Mouse (Mus musculus): ENCODE data around the gene Rgs16. TPM values are rescaled to one million over a fixed set of nuclear protein-coding genes. Genes with fewer than 3 reads are reported as not detected.
A peak's percentile ranks its signal among the peaks of the same experiment; 100 is the strongest.

Gene Rgs16
- polyA plus RNA-seq, 1 experiment: 3.1 TPM

- no peak overlapping the region for H3K27ac ChIP-seq (ENCODE audit: control insufficient read depth, insufficient read depth, low read length)
Observed at GRCm38 (mm10) chr1:153711544-153712262, 28.4 kb upstream of the Rgs16 start.

GRCm38 (mm10) chr1:153712633-153713032 lies 27.5 kb upstream of the Rgs16 start:
- DNase-seq: no peak
- 95% methylated on average over 2 of the region's 2 CpGs for WGBS
- Histone ChIP-seq H3K27ac (ENCODE audit: control insufficient read depth, insufficient read depth, low read length) (no peak overlapping the region), H3K4me3 (ENCODE audit: control insufficient read depth, insufficient read depth, low read length) (no peak overlapping the region), H3K36me3 (ENCODE audit: control insufficient read depth, insufficient read depth, low read length) (no peaks in the 10 kb centered on the region), H3K27me3 (ENCODE audit: control insufficient read depth, insufficient read depth, low read length) (no peaks in the 10 kb centered on the region), H3K4me1 (replicated peaks; ENCODE audit: control insufficient read depth, insufficient read depth, low read length) (0 out of 2 replicates have a peak, but pooled peaks cover 2% of the 10 kb centered on the region)
- no peak for TF ChIP-seq CTCF (IDR thresholded peaks at IDR 0.05; ENCODE audit: borderline replicate concordance, control insufficient read depth, extremely low read depth, insufficient read depth, low read length, poor library complexity)
- TF ChIP-seq POLR2A (IDR thresholded peaks at IDR 0.05; ENCODE audit: control insufficient read depth, extremely low read depth, insufficient read depth, low read length, poor library complexity): no peak

More at GRCm38 (mm10) chr1:153711544-153712262, 28.4 kb upstream of the Rgs16 start:
- Histone ChIP-seq H3K4me3 (ENCODE audit: control insufficient read depth, insufficient read depth, low read length) (no peak overlapping the region), H3K27me3 (ENCODE audit: control insufficient read depth, insufficient read depth, low read length) (no peaks in the 10 kb centered on the region), H3K4me1 (replicated peaks; ENCODE audit: control insufficient read depth, insufficient read depth, low read length) (0 out of 2 replicates have a peak, but pooled peaks cover 2% of the 10 kb centered on the region), H3K36me3 (ENCODE audit: control insufficient read depth, insufficient read depth, low read length) (no peaks in the 10 kb centered on the region)
- WGBS: 95% methylated on average over 3 of the region's 3 CpGs
- TF ChIP-seq POLR2A (IDR thresholded peaks at IDR 0.05; ENCODE audit: control insufficient read depth, extremely low read depth, insufficient read depth, low read length, poor library complexity) (no peak), CTCF (IDR thresholded peaks at IDR 0.05; ENCODE audit: borderline replicate concordance, control insufficient read depth, extremely low read depth, insufficient read depth, low read length, poor library complexity) (no peak)
- no peak for DNase-seq

GRCm38 (mm10) chr1:153717990-153718389 lies 22.2 kb upstream of the Rgs16 start:
- TF ChIP-seq POLR2A (IDR thresholded peaks at IDR 0.05; ENCODE audit: control insufficient read depth, extremely low read depth, insufficient read depth, low read length, poor library complexity): no peak
- no peak overlapping the region for H3K27ac ChIP-seq (ENCODE audit: control insufficient read depth, insufficient read depth, low read length)
- no peaks in the 10 kb centered on the region for H3K36me3 ChIP-seq (ENCODE audit: control insufficient read depth, insufficient read depth, low read length)
- WGBS: 86% methylated on average over 1 of the region's 1 CpGs
- DNase-seq: no peak
- H3K27me3 ChIP-seq (ENCODE audit: control insufficient read depth, insufficient read depth, low read length): no peaks in the 10 kb centered on the region
- H3K4me1 ChIP-seq (replicated peaks; ENCODE audit: control insufficient read depth, insufficient read depth, low read length): peaks cover 2% of the 10 kb centered on the region; the same call in 1 of the 2 replicates
- no peak overlapping the region for H3K4me3 ChIP-seq (ENCODE audit: control insufficient read depth, insufficient read depth, low read length)

GRCm38 (mm10) chr1:153720935-153721334 lies 19.2 kb upstream of the Rgs16 start:
- 94% methylated on average over 7 of the region's 7 CpGs for WGBS
- H3K27me3 ChIP-seq (ENCODE audit: control insufficient read depth, insufficient read depth, low read length): no peaks in the 10 kb centered on the region
- no peak overlapping the region for H3K27ac ChIP-seq (ENCODE audit: control insufficient read depth, insufficient read depth, low read length)
- H3K36me3 ChIP-seq (ENCODE audit: control insufficient read depth, insufficient read depth, low read length): no peaks in the 10 kb centered on the region
- H3K4me3 ChIP-seq (ENCODE audit: control insufficient read depth, insufficient read depth, low read length): no peak overlapping the region
- peaks cover 9% of the 10 kb centered on the region for H3K4me1 ChIP-seq (replicated peaks; ENCODE audit: control insufficient read depth, insufficient read depth, low read length)
- no peak for TF ChIP-seq POLR2A (IDR thresholded peaks at IDR 0.05; ENCODE audit: control insufficient read depth, extremely low read depth, insufficient read depth, low read length, poor library complexity)
- no peak for TF ChIP-seq CTCF (IDR thresholded peaks at IDR 0.05; ENCODE audit: borderline replicate concordance, control insufficient read depth, extremely low read depth, insufficient read depth, low read length, poor library complexity)
- DNase-seq: no peak

GRCm38 (mm10) chr1:153721565-153722310 lies 18.4 kb upstream of the Rgs16 start:
- TF ChIP-seq CTCF (IDR thresholded peaks at IDR 0.05; ENCODE audit: borderline replicate concordance, control insufficient read depth, extremely low read depth, insufficient read depth, low read length, poor library complexity): no peak
- no peak for TF ChIP-seq POLR2A (IDR thresholded peaks at IDR 0.05; ENCODE audit: control insufficient read depth, extremely low read depth, insufficient read depth, low read length, poor library complexity)
- H3K27me3 ChIP-seq (ENCODE audit: control insufficient read depth, insufficient read depth, low read length): no peaks in the 10 kb centered on the region
- peaks cover 9% of the 10 kb centered on the region for H3K4me1 ChIP-seq (replicated peaks; ENCODE audit: control insufficient read depth, insufficient read depth, low read length)
- DNase-seq: no peak
- no peaks in the 10 kb centered on the region for H3K36me3 ChIP-seq (ENCODE audit: control insufficient read depth, insufficient read depth, low read length)
- 91% methylated on average over 9 of the region's 9 CpGs for WGBS
- H3K27ac ChIP-seq (ENCODE audit: control insufficient read depth, insufficient read depth, low read length): no peak overlapping the region
- H3K4me3 ChIP-seq (ENCODE audit: control insufficient read depth, insufficient read depth, low read length): no peak overlapping the region

- Histone ChIP-seq H3K4me1 (replicated peaks; ENCODE audit: control insufficient read depth, insufficient read depth, low read length) (peaks cover 9% of the 10 kb centered on the region), H3K36me3 (ENCODE audit: control insufficient read depth, insufficient read depth, low read length) (no peaks in the 10 kb centered on the region), H3K27ac (ENCODE audit: control insufficient read depth, insufficient read depth, low read length) (no peak overlapping the region), H3K27me3 (ENCODE audit: control insufficient read depth, insufficient read depth, low read length) (no peaks in the 10 kb centered on the region), H3K4me3 (ENCODE audit: control insufficient read depth, insufficient read depth, low read length) (no peak overlapping the region)
- WGBS: 63% methylated on average over 9 of the region's 9 CpGs
- TF ChIP-seq POLR2A (IDR thresholded peaks at IDR 0.05; ENCODE audit: control insufficient read depth, extremely low read depth, insufficient read depth, low read length, poor library complexity) (no peak), CTCF (IDR thresholded peaks at IDR 0.05; ENCODE audit: borderline replicate concordance, control insufficient read depth, extremely low read depth, insufficient read depth, low read length, poor library complexity) (no peak)
- DNase-seq: peak; percentile 26
Observed at GRCm38 (mm10) chr1:153723426-153723825, 16.7 kb upstream of the Rgs16 start.
